Mouse (Mus musculus) cortical plate, adult 2 months (tissue): ENCODE measurements at regions not wholly inside any gene's neighbourhood (a gene's known extent, or its start where the extent isn't known, plus 50 kb on each side); places are given as distances from the start of the nearest gene placed in this dataset.

ENCODE experiments used
- CTCF ChIP-seq: fragments of 200-500 bp; IDR thresholded peaks from 2 replicates; pipeline ENCODE4 v1.5.1; 2011; ENCODE audit warnings: mild to moderate bottlenecking, control low read depth, low read length; ENCODE audit not compliant: insufficient read depth; ENCODE audit errors: extremely low read depth
- POLR2A ChIP-seq: fragments of 200-500 bp; IDR thresholded peaks from 2 replicates; pipeline ENCODE4 v1.6.1; 2011; ENCODE audit warnings: mild to moderate bottlenecking, low read length, control low read depth; ENCODE audit not compliant: insufficient read depth; ENCODE audit errors: extremely low read depth

DNA sequence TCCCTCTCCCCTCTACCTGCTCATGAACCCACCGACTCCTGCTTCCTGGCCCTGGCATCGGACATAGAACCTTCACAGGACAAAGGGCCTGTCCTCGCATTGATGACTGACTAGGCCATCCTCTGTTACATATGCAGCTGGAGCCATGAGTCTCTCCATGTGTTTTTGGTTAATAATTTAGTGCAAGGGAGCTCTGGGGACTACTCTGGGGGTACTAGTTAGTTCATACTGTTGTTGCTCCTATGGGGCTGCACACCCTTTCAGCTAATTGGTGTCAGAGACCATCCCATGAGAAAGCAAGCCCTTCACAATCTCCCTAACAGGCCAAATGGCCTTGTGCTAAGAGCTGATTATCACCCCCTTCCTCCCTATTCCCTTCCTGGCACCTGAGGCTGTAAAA, 603.3 kb downstream of the Plxdc2 start:
- TF ChIP-seq POLR2A (no peak), CTCF (no peak)
